Mouse (Mus musculus) B cell, adult 67 days (primary cell): ENCODE measurements around the gene Tas2r106. TPM values are rescaled to one million over a fixed set of nuclear protein-coding genes. Genes with fewer than 3 reads are reported as not detected.

Source experiments
- total RNA-seq, 2 experiments: library from RNA; stranded (reverse); gene quantifications; 4 replicates each; pipeline ENCODE4 v1.2.4; 2023

Tas2r106 gene
- total RNA-seq = not detected

DNA sequence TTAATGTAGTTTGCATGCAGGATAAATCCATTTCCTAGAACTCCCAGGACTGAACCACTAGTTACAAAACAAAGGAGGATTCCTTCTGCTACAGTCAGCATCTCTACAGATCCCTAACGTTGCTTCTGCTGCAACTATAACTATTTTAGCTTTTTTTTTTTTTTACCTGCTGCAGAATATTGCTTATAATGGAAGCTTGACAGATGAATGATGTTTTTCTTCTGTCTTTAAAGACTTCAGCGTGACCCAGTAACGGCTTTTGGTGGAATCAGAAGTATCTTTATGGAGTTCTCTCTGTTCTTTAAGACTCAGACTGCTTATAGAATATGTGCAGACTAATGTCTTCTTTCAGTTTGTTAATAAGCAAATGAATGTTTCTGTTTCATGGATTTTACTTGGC lies at the start of gene Tas2r106:
Gene Tas2r106 (minus strand): TSS at position 101 of the 400 bp plus-strand sequence.

GRCm38 (mm10) chr6:131689963-131690362 lies 11.3 kb upstream of the Tas2r106 start, which contains the start of gene Tas2r114:
TSS of gene Tas2r114 (minus strand) at chr6:131690063.

GRCm38 (mm10) chr6:131687395-131687794 lies 8.7 kb upstream of the Tas2r106 start, which contains the start of gene Tas2r105:
TSS of gene Tas2r105 (minus strand) at chr6:131687495.

DNA sequence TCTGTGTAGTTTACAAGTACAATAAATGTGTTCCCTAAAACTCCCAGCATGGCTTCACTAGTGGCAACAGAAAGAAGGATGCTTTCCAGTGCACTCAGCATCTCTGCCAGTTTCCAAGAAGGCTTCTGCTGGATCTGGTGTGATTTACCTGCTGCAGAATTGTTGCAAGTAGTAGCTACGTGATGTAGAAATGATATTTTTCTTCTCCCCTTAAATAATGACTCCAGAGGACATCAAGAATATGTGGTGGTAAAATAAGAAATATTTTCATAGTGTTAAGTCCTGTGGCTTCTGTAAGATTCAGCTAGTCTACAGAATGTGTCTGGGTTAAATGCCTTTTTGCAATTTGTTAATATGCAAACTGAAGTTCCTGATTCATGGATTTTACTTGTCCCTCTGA lies 7.0 kb upstream of the Tas2r106 start, which contains the start of gene Tas2r104:
Gene Tas2r104 (minus strand): TSS at position 101 of the 400 bp plus-strand sequence.

GRCm38 (mm10) chr6:131660049-131660448 lies 18.6 kb downstream of the Tas2r106 start, which contains the start of gene Tas2r107:
TSS of gene Tas2r107 (minus strand) at chr6:131660149.

DNA sequence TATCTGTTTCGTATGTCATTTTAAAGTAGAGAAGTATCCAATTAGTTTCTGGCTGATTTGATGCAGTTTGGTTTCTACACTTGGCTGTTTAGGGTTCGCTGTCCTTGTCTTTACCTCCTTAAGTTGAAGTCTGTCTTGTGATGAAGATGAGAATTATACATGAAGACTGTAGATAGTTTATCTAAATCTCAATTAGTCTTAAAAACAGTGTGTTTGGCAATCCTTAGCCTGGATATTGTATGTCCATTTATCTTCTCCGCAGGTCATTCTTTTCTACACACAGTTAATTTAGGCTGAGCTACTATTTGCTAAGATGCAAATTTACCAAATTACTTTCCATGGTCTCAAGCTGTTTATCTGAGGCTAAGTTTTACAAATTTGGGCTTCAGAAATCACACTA lies 47.9 kb downstream of the Tas2r106 start, which contains the start of gene Tas2r130:
Gene Tas2r130 (minus strand): TSS at position 101 of the 400 bp plus-strand sequence.

Other genes with a start within 250 kb of the Tas2r106 start
- gene 5430401F13Rik, start 192.5 kb downstream of the Tas2r106 start, total RNA-seq = not detected
- gene Gm6619, start 192.5 kb downstream of the Tas2r106 start, total RNA-seq = not detected
- not detected for gene Tas2r130, start 48.0 kb downstream of the Tas2r106 start, total RNA-seq
- not detected for gene Tas2r107, start 18.7 kb downstream of the Tas2r106 start, total RNA-seq
- not detected for gene Tas2r104, start 6.9 kb upstream of the Tas2r106 start, total RNA-seq
- not detected for gene Tas2r105, start 8.6 kb upstream of the Tas2r106 start, total RNA-seq
- not detected for gene Tas2r114, start 11.2 kb upstream of the Tas2r106 start, total RNA-seq